Mouse (Mus musculus) lung, adult 2 months (tissue): ENCODE results near the gene Lhx5. TPM values are rescaled to one million over a fixed set of nuclear protein-coding genes. Genes with fewer than 3 reads are reported as not detected.

Experiments used
- DNase-seq: peaks from one replicate; pipeline ENCODE4 v3.0.0; 2022
- H3K4me1 ChIP-seq: fragments of 200-500 bp; 2 replicates; pipeline ENCODE4 v1.6.1; 2011; ENCODE audit warnings: low read length; ENCODE audit not compliant: control insufficient read depth, insufficient read depth
- H3K4me3 ChIP-seq: fragments of 200-500 bp; replicated peaks from 2 replicates; pipeline ENCODE3; 2011; ENCODE audit warnings: low read depth, mild to moderate bottlenecking, control low read depth, low read length; ENCODE audit errors: extremely low read depth
- CTCF ChIP-seq: fragments of 200-500 bp; IDR thresholded peaks from 2 replicates; pipeline ENCODE4 v1.5.1; 2011; ENCODE audit warnings: mild to moderate bottlenecking, low read length, control low read depth; ENCODE audit not compliant: insufficient read depth
- POLR2A ChIP-seq: fragments of 200-500 bp; IDR thresholded peaks from 2 replicates; pipeline ENCODE4 v1.6.1; 2011; ENCODE audit warnings: low read depth, mild to moderate bottlenecking, control low read depth, low read length, borderline replicate concordance; ENCODE audit errors: extremely low read depth
- WGBS: fragments of 180-500 bp; shearing (Covaris S2); methylation state at CpG from one replicate; pipeline ENCODE4 v1.1.7; 2018; 5-methylcytosine and 5-hydroxymethylcytosine counted together
- polyA plus RNA-seq: library from polyadenylated mRNA; depleted of rRNA; stranded (reverse); fragments of >200 nt; gene quantifications from 2 replicates; pipeline ENCODE4 v1.2.3, GENCODE M21; 2012

The Lhx5 gene
- polyA plus RNA-seq, 1 experiment = not detected

GRCm38 (mm10) chr5:120413436-120413835 is 18.1 kb upstream of the Lhx5 start:
- DNase-seq = no peak
- TF ChIP-seq CTCF (no peak), POLR2A (no peak)
- no peak overlapping the region for H3K4me3 ChIP-seq
- WGBS = 77% methylated on average over 6 of the region's 6 CpGs
- H3K4me1 ChIP-seq = no peaks in the 10 kb centered on the region

GRCm38 (mm10) chr5:120420106-120420505 is 11.4 kb upstream of the Lhx5 start:
- WGBS = 82% methylated on average over 8 of the region's 8 CpGs
- H3K4me3 ChIP-seq = no peak overlapping the region
- no peak for DNase-seq
- no peak for TF ChIP-seq POLR2A
- no peak for TF ChIP-seq CTCF
- no peaks in the 10 kb centered on the region for H3K4me1 ChIP-seq

- TF ChIP-seq POLR2A (no peak), CTCF (no peak)
- 3% methylated on average over 19 of the region's 19 CpGs for WGBS
- no peaks in the 10 kb centered on the region for H3K4me1 ChIP-seq
- H3K4me3 ChIP-seq = no peak overlapping the region
- DNase-seq = peak; percentile 21
Measured at GRCm38 (mm10) chr5:120424039-120424438, 7.5 kb upstream of the Lhx5 start.

- Histone ChIP-seq H3K4me1 (no peaks in the 10 kb centered on the region), H3K4me3 (no peak overlapping the region)
- no peak for DNase-seq
- WGBS = 4% methylated on average over 11 of the region's 11 CpGs
- no peak for TF ChIP-seq POLR2A
- no peak for TF ChIP-seq CTCF
Measured at GRCm38 (mm10) chr5:120424657-120425056, 6.8 kb upstream of the Lhx5 start.

GRCm38 (mm10) chr5:120425711-120426110 is 5.8 kb upstream of the Lhx5 start:
- TF ChIP-seq CTCF = no peak
- no peak for TF ChIP-seq POLR2A
- Histone ChIP-seq H3K4me3 (no peak overlapping the region), H3K4me1 (no peaks in the 10 kb centered on the region)
- under 1% methylated on average over 19 of the region's 20 CpGs for WGBS
- no peak for DNase-seq

- TF ChIP-seq CTCF (no peak), POLR2A (no peak)
- H3K4me1 ChIP-seq = no peaks in the 10 kb centered on the region
- no peak overlapping the region for H3K4me3 ChIP-seq
- 3% methylated on average over 10 of the region's 10 CpGs for WGBS
- no peak for DNase-seq
Measured at GRCm38 (mm10) chr5:120426572-120426971, 4.9 kb upstream of the Lhx5 start.

GRCm38 (mm10) chr5:120427451-120427938 is 4.0 kb upstream of the Lhx5 start:
- TF ChIP-seq CTCF = no peak
- TF ChIP-seq POLR2A = no peak
- Histone ChIP-seq H3K4me1 (no peaks in the 10 kb centered on the region), H3K4me3 (no peak overlapping the region)
- 1% methylated on average over 33 of the region's 33 CpGs for WGBS
- no peak for DNase-seq

GRCm38 (mm10) chr5:120428189-120428838 is 3.2 kb upstream of the Lhx5 start:
- H3K4me3 ChIP-seq = no peak overlapping the region
- WGBS = 2% methylated on average over 21 of the region's 21 CpGs
- no peak for DNase-seq
- TF ChIP-seq POLR2A (no peak), CTCF (no peak)
- no peaks in the 10 kb centered on the region for H3K4me1 ChIP-seq

GRCm38 (mm10) chr5:120428990-120429389 is 2.5 kb upstream of the Lhx5 start:
- no peak for TF ChIP-seq CTCF
- no peak for TF ChIP-seq POLR2A
- Histone ChIP-seq H3K4me3 (no peak overlapping the region), H3K4me1 (no peaks in the 10 kb centered on the region)
- DNase-seq = no peak
- 2% methylated on average over 5 of the region's 6 CpGs for WGBS

- no peak for DNase-seq
- H3K4me1 ChIP-seq = no peaks in the 10 kb centered on the region
- WGBS = 7% methylated on average over 6 of the region's 6 CpGs
- H3K4me3 ChIP-seq = no peak overlapping the region
- TF ChIP-seq CTCF (no peak), POLR2A (no peak)
Measured at GRCm38 (mm10) chr5:120429692-120430091, 1.8 kb upstream of the Lhx5 start.
